Mouse (Mus musculus) cerebellum, postnatal 14 days (tissue): ENCODE data around the gene Zbtb39.
A peak's percentile ranks its signal among the peaks of the same experiment; 100 is the strongest.

Experiments used
- DNase-seq, 2 experiments: peaks; one replicate each; pipeline ENCODE4 v3.0.0; 2021; ENCODE audit warnings: mixed read lengths in 2 of 2

The Zbtb39 gene

DNA sequence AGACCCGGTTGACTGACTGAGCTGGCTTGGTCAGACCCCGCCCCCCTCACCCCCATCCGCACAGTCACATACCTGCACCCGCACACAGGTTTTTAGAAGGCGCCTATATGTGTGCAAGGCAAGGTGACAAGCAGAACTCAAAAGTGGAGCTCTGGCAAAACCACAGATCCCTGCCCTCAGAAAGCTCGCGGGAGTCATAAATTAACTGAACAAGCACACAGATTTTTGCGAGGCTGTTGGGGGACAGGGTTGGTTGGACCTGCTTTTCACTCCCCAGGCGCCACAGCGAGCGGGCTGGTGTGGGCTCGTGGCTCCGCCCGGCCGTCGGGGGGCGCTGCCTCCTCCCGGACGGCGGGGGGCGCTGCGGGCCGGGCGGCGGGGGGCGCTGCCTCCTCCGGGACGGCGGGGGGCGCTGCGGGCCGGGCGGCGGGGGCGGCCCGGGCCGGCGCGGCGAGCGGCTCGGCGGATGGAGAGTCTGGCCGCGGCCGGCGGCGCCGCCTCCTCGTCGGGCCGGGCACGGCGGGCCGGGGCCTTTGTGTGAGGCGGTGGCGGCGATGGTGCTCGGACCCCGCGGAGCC is at the start of gene Zbtb39:
Gene Zbtb39, plus strand, starts transcription at position 456 of the 578 bp plus-strand sequence.
- peak; percentile 82 to 86 for DNase-seq

GRCm38 (mm10) chr10:127691053-127691452 is 48.3 kb upstream of the Zbtb39 start:
- DNase-seq = no peak

- DNase-seq = peak; percentile 36 to 44
Measured at GRCm38 (mm10) chr10:127694636-127695035, 44.7 kb upstream of the Zbtb39 start.

DNA sequence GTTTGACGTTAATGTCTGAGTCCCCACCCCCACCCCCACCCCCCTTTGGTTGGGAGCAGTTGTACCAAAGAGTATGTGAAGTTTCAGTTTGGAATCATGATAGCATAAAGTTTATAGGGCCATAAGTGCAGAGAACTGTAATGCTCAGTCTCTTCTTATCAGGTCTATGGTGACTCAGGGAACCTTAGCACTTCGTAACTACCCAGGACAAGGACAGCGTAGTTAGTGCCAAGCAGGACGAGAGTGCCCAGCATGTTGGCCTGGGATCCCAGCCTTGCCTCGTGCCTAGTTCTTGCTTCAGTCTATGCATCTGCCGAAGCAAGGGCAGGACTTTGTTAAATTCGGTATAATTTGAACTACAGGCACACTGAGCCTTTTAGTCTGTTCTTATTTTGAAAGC is 43.6 kb upstream of the Zbtb39 start:
- DNase-seq = no peak

DNA sequence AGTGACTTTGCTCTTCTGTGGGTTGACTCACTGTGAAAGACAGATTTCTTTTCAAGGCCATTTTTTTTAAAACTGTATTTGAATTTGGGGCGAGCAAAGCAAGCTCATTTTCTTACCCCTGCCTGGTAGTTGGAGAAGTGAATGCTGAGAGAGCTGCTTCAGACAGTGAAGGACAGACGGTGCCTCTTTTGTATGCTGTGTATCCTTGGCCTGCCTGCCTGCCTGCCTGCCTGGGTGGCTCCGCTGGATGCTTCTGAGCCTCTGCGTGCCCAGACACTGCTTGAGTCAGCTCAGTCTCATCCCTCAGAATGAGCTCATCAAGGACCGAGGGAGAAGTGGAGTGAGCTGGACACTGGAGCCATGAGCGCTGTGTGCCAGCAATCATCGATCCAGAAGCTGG is 40.4 kb upstream of the Zbtb39 start:
- no peak for DNase-seq

GRCm38 (mm10) chr10:127703299-127703698 is 36.0 kb upstream of the Zbtb39 start:
- no peak for DNase-seq

DNA sequence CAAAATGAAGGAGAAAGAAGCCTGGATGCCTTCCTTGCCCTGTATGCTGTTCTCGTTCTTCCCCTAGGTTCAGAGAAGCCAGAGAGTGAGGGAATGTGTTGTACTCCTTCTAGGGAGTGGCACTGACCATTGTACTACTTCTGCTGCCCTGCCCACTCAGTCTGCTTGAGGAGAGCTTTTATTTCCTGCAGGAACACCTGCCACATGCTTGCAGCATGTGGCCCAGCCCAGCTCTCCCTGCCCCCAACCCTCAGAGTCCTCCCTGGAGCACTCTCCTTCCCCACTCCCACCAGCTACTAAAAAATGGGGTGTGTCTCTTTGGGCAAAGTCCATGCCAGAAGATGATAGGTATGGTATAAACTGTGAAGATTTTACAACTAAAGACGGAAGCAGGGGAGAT is 35.0 kb upstream of the Zbtb39 start:
- no peak for DNase-seq

- DNase-seq = no peak
Measured at GRCm38 (mm10) chr10:127704766-127705220, 34.5 kb upstream of the Zbtb39 start, which contains the start of gene Myo1a. TSS of gene Myo1a (plus strand) at chr10:127705170.

DNA sequence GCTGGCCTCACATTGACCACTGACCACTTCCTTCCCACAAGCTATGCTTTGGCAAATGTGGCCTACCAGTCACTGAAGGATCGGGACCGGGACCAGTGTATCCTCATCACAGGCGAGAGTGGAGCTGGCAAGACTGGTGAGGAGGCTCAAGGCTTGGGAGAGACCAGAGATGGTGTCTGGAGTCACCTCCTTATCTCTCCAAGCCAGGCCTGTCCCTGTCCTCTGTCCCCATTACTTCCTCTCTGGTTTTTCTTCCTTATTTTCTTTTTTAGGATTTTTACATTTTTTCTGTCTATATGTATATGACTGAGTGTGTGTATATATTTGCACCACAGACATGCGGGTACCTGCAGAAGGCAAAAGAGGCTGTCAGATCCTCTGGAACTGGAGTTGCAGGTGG is 33.6 kb upstream of the Zbtb39 start:
- no peak for DNase-seq

- peak in 1 of 2 experiments; percentile 42 for DNase-seq
Measured at GRCm38 (mm10) chr10:127707721-127708120, 31.6 kb upstream of the Zbtb39 start.

- no peak for DNase-seq
Measured at GRCm38 (mm10) chr10:127708850-127709370, 30.4 kb upstream of the Zbtb39 start.

- peak; percentile 80 to 86 for DNase-seq
Measured at GRCm38 (mm10) chr10:127710331-127710730, 29.0 kb upstream of the Zbtb39 start.

DNA sequence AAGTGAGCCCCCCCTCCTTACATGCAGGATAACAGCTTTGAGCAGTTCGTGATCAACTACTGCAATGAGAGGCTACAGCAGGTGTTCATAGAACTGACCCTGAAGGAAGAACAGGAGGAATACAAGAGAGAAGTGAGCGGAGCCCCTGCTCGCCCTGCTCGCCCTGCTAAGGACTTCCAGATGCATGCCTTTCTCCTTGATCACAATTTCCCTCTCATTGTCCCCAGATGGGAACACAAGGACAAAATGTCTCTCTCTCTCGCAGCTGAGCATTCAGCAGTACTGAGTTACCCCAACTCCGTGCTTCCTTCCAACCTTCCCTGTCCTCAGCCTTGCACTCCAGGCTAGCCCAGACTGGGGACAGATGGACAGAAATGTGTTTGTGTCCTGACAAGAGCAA is 26.6 kb upstream of the Zbtb39 start:
- no peak for DNase-seq

DNA sequence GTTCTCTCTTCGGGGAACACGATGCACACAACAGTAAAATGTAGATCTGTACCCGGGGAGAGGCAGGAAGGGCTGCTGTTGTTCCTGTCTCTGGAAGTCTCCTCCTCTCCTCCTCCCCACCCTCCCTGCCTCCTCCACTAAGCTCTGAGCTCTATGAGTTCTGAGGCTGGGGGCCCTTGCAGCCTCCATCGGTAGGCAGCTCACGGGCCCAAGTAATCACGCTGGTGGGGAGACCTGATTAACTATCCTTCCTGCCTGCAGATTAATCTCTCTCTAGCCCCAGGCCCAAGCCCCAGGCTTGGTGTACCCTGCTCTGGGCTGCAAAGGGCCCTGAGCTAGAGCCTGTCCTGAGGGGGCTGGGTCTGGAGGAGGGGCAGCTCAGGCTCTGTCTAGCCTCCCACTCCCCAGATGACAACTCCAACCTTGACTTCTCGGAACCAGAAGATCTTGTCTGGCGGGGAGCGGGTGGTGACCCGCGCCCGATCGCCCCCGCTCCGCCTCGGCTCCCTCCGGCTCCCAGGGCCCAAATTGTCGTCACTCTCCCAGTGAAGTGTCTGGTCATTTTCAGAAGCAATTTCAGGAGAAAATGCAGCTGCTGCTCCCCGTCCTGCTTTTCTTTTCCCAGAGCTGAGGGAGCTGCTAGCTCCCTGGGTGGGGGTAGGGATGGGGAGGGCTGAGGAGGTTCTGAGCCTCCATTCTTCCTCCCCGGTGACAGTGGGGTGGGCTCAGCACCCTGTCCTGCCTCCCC is 17.5 kb upstream of the Zbtb39 start:
- DNase-seq = no peak

DNA sequence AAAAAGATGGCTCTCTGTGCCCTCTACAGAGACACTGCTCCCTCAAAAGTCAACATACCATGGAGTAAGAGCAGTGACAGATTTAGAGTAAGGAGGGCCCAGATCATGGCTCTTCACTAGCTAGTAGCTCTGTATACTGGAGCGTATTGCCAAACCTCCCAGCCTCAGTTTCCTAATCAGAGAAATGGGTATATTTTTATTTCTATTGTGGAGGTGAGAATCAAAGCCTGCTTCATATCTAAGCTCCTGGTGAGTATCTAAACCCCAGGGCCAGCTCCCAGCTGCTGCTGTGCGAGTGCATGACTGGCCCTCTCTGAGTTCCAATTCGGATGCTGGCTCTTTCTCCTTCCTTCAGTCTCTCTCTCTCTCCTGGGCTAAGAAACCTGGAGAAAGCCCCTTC is 15.2 kb upstream of the Zbtb39 start, which contains the start of gene Tac2:
Gene Tac2, plus strand, starts transcription at position 301 of the 400 bp plus-strand sequence.
- DNase-seq = no peak

GRCm38 (mm10) chr10:127725136-127725535 is 14.2 kb upstream of the Zbtb39 start:
- no peak for DNase-seq

- DNase-seq = peak; percentile 56 to 68
Measured at GRCm38 (mm10) chr10:127728437-127728836, 10.9 kb upstream of the Zbtb39 start.

DNA sequence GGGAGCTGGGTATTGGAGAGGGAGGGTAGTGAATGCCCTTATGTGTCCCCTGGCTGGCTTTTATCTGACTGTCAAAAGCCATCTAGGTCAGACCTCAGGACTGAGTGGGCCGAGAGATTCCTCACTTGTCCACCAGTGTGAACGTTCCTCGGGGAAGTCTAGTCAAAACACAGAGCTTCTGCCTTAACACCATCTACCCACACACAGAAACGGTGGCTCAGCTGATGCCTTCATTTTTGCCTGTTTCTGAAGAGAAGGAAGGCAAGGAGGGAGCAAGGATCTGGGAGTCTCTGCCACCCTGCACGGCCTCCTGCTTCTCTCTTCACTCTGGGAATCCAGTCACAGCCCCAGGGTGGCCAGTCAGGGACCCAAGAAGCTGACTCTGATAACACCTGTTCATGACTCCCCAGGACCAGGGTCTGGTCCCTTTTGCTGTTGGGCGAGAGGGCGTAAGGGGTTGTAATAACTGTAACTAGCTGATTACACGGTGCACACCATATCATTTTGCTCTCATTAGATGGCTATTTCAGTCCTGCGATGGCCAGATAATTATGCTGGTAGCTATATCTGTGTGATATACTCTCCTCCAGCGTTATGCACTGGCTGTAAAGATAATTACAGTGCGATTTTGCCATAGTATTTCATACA is 8.9 kb upstream of the Zbtb39 start:
- DNase-seq = no peak

DNA sequence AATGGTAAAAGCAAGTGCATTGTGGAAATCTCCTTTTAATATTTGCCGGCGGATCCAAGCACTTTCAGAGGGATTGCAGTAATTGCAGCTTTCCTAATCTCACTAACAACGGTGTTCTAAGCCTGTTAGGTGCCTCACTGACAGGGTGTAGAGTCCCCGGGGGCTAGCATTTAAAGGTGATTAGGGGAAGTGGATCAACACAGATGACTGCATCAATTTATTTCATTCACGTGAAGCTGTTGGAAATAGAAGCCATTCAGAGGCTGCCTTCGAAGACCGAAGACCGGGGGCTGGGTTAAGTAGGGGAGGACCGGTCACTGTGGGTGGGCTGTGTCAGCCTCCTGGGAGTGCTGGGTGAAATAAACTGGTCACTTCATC is 8.4 kb upstream of the Zbtb39 start:
- DNase-seq = no peak

DNA sequence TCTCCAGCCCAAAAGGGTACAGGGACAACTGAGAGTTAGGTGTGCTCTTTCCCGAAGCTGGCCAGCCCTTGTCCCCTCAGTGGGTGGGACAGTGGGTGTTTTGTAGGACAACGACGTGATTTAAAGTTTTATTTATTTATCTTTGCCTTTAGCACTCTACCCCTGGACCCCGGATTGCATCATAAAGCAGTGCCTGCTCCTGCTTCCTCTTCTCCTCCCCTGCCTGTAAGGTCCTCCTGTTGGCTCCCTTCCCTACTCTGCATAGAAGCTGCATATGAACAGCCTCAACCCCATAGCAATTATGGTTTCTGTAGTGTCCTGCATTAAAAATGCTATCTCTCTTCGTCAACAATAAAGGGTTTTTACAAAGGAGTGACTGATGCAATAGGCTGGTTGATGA is 7.9 kb upstream of the Zbtb39 start:
- DNase-seq = no peak

- DNase-seq = peak; percentile 66 to 67
Measured at GRCm38 (mm10) chr10:127734434-127734833, 4.9 kb upstream of the Zbtb39 start.

DNA sequence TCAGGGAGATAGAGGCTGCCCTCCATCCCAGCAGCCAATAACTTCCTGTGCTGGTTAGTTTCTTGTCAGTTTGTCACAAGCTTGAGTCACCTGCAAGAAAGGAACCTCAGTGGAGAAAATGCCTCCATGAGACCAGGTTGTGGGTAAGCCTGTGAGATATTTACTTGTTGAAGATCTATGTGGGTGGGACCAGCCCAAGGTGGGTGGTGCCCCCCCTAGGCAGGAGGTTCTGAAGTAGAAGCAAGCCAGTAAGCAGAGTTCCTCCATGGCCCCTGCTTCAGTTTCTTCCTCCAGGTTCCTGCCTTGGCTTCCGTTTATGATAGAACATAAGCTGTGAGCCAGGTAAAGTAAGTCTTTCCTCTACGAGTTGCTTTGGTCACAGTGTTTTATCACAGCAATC is 3.1 kb upstream of the Zbtb39 start:
- no peak for DNase-seq

DNA sequence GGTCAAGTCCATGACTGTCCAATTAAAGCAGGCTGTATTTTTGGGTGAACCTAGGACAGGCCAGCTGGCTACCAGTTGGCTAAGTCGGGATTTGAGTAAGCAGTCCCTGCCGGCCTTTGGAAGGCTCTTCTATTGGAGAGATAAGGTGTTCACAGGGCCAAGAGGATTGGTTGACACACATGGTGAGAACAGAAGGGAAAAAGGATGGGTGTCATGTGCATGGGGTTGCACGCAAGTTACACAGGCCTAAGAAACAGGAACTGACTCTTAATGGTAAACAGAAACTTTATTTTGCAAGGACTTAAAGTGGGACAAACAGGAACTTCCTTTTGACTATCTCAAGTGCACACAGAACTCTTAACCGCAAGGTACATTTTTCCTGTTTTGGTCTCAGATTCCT is 2.4 kb upstream of the Zbtb39 start:
- DNase-seq = no peak

DNA sequence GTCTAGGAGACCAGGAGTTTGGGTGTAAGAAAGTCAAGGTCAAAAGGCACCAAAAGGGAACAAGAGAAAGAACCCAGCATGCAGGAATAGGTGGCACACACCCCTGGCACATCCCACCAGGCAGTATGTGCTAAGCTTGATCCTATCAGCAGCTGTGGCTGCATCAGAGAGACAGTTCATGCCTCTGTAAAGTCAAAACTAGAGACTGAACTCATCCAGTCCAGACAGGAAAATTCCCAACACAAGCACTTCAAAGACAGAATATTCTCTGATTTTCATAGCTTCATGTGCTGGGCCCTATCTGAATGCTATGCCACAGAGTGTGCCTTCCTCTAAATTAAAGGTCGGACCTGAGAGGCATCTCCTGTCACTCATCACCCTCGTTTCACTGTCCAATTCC is 1.8 kb upstream of the Zbtb39 start:
- no peak for DNase-seq
